Mouse (Mus musculus) T-helper 1 cell (primary cell): ENCODE results near the gene Lrriq3.

Experiments used
- in situ Hi-C: fragments of 300-600 bp; cut with MboI, MseI; formaldehyde crosslinking; loops from one replicate; pipeline ENCODE4 v1.15.1; 2025; ENCODE audit warnings: high pct_unique_total_duplicates

The Lrriq3 gene

DNA sequence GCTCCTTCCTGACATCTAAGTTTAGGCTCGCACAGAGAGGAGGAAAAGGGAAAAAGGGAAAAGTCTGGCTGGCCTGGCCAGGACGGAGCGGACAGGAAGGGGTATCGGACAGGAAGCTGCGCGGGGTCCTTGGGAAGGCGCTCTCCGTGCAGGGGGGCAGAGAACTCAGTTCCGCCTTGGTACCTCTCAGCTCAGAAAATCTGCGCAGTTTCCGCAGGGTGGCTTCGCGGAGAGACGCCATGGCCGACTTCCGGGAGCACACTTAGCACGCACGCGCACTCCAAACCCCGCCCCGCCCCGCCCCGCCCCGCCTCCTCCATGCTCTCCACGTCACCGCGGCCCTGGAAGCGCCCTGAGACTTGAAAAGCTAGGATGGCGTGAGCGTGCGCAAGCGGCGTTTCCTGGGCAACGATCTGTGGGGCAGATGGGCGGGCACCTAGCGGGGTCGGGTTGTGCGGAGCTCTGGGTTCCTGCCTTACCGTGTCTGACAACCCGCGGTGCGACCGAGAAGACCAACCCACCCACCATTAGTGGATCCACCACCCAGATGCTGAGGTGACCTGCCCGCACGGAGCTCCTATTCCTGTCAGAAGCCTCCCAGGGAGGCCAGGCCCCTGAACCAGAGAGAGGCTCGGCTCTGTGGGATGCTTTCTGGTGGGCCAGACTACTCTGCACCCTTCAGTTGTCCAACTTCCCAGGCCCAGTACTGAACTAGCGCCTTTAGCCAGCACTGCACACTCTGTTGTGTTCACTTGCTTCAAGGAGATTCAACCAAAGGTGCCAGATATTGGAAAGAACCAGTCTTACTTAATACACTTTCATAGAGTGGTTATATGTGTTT, at the start of gene Lrriq3, which contains the start of gene Fpgt:
Gene Lrriq3 (plus strand): TSS at position 319 of the 841 bp plus-strand sequence.
Gene Fpgt (minus strand): TSS at position 288 of the 841 bp plus-strand sequence.
- in situ Hi-C loops = no loop called here

DNA sequence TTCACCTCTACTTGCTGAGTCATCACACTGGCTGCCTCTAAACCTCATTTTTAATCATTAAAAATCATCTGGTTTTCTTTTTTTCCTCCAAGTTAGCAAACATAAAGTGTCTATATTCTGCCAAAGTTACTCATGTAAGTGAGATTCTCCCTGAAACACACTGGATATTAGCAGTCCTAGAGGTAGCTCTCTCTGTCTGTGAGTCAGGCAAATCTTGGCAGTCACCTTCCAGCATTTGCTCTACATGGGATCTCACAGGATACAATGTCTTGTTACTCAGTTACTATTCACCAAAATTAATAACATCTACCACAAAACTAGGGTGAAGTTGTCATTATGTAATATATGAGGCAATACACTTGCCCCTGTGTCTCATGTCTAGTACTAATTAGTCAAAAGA, 41.2 kb upstream of the Lrriq3 start:
- in situ Hi-C loops = no loop called here

DNA sequence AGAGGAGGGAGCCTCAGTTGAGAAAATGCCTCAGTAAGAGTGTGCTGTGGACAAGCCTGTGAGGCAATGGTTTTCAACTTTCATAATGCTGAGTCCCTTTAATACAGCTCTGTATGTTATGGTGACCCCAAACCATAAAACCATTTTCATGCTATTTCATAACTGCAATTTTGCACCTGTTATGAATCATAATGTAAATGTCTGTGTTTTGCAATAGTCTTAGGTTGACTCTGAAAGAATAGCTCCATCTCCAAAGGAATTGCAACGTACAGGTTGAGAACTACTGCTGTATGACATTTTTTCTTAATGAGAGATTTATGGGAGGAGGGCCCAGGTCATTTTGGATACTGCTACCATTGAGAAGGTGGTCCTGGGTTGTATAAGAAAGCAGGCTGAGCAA, 40.0 kb upstream of the Lrriq3 start:
- in situ Hi-C loops = no loop called here

DNA sequence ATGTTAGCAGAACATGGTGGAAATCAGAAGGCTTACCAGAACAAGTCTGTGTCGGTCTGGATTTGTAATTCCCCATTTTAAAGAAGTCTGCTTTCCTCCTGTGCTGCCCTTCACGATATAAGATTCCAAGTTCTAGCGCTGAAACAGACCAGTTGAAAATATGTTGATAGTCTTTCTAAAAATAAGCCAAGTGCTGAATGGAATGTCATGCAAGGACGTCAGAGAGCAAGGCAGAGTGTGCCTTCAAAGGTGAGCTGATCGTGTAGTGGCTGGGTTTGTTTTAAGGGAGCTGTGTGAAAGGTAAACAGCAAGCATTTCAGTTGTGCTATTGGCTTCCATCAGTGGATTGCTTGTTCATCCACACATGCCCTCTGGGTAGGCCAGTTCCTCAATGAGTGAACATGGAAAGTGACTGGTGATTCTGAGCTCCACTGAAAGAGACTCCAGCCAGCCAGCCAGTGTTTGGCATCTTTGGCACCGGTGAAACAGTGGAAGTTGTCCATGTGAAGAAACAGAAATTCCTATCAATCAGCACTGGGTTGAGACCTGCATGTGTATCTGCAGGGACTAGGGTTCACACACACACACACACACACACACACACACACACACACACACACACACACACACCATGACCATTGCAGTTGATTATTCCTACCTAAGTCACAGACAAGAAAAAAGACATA, 37.9 kb upstream of the Lrriq3 start, which contains the start of gene Tnni3k:
Gene Tnni3k (minus strand): TSS at position 177 of the 686 bp plus-strand sequence.
- in situ Hi-C loops = no loop called here

DNA sequence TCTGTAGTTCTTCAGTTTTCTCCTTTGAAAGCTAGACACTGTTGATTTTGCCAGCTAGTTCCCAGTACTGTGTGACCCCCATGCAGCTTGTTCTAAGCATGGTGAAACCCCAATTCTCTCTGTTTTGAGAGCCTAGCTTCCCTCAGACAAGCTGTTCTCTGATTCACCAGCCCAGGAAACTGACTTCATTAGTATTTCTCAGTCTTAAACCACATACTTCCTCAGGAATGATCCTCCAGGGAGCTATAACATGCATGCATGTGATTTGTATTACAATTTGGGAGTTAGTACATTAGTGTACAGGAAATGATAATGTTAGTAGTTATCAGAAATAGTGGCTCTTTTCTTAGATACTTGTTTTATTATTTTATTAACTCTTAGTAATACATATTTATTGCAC, 36.6 kb upstream of the Lrriq3 start:
- in situ Hi-C loops = no loop called here

DNA sequence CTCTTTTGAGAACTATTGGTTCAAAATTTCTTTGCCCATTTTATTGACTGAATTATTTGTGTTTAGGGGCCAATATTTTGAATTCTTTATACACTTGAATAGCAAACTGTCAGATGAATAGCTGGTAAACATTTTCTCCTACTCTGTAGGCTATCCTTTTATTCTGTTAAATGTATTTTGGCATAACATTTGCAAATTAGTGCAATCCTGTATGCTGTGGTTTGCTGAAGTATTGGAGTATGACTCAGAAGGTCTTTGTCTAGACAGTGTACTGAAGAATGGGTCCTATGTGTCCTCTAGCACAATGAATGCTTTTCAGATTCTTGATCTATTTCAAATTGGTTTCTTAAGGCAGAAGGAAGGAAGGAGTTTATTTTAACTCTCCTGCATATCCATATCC, 35.7 kb upstream of the Lrriq3 start:
- in situ Hi-C loops = no loop called here

DNA sequence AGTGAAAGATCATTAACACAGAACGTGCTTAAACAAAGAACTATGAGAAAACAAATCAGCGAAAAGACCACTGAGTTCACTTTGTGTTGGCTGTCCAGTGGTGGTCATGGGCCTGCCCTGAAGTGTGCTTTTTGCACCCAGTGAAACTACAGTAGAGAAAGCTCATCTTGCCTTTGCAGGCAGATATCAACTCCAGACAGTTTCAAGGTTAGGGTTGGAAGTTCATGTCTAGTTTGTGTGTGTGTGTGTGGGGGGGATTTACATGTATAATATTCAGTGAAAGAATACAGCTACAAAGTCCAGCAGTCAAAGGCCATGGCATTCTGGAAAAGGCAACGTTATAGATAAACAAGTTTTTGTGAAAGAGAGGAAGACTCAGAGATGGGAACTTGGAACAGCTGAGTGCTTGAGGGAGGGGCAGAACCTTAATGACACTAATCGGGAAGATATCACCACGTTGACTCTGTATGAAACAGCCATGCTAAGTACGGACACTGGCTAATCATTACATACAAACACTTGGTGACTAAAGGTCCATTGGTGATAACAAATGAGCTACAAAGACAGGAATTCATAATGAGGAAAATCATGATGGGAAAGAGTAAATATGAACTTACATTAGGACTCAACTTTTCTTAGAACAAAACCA, 34.3 kb upstream of the Lrriq3 start:
- in situ Hi-C loops = no loop called here

DNA sequence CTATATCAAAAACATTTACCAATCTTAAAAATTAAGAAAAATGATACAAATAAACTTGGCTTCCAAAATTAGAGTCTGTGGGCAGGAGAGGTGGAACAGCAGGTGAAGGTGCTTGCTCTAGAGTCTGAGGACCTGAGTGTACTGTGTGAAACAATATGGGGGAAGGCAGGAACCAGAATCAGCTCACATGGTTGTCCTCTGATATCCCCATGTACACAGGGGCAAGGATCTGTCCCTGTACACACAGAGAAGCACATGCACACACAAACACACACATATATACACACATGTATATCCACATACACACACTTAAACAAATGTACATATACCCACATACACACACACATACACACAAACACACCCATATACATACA, 33.8 kb upstream of the Lrriq3 start:
- in situ Hi-C loops = no loop called here

DNA sequence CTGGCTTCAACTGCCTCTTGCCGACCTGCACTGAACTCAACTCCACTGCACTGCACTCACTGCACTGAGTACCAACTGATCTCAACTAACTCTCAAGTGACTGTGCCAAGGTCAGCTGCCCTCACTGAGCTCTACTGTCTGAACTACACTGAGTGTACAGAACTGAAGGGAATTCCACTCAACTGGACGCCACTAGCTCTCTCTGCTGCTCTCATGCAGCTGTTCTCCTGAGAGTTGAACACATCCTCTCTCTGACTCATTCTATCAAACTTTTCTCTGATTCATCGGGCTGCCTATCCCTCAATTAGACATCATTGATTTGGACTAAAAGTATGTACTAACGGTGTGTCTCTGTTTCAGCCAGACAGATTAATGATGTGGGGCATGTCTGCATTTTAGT, 15.3 kb upstream of the Lrriq3 start:
- in situ Hi-C loops = no loop called here

DNA sequence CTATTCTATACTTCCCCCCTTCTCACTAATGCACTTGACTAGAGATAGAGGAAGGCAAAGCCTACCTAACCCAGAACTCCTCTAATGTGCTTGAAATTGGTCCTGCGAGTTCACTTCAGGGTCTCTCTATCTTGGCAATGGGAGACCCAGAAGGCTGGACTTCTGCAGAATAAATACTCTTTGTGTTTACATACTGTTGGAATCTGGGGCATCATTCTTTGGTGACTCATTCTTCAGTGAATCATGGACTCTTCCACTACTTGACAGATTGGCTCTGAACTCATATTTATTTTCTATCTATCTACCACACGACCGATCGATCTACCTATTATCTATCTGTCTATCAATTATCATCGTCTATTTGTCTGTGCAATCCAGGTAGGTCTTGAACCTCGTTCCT, 1.2 kb upstream of the Lrriq3 start:
- in situ Hi-C loops = no loop called here

DNA sequence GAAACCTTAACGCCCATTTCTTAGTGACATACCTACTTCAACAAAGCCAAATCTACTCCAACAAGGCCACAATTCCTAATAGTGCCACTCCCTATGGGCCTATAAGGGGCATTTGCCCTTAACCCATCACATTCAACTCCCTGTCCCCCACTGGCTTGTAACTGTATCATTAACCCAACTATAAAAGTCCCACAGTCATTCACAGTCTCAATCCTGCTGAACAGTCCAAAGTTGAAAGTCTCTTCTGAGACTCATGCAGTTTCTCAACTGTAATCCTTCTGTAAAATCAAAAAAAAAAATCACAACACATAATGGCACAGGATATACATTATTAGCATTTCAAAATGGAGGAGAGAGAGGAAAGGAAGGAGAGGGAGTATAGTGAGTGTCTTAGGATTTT, 6.0 kb downstream of the Lrriq3 start:
- in situ Hi-C loops = no loop called here

DNA sequence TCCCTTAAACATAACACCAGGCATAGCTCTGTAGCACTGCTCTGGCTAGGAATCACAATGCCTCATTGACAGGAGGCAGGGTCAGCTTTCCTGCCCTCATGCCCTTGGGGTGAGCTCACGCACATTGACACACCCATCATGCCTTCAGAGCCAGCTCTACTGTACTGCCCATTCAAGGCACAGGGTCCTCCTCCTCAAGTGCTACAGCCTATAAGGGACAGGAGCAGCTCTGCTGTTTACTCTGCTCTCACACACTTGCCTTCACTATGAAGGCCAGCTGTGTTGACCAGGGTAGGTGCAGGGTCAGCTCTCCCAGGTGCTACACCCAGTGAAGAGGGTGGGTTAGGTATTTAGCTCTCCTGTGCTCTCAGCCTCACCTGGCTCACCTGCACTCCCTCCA, 12.7 kb downstream of the Lrriq3 start:
- in situ Hi-C loops = no loop called here

DNA sequence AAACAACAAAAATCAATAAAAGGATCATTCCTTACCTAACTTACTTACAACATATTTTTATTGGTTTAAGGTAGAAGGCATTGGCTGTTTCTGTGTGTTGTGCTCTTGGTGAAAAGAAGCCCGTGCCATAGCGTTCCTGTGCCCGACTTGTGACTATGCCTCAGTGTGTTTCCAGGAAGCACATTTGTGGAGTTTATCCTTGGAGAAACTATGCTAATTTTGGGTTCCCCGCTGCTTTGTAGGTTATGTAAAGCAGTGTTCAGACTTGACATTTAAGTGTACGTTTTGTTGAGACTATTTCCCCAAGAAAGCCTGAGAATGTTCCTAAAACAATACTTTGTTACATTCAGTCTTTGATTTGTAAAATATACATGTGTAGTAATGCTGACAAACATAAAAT, 44.5 kb downstream of the Lrriq3 start:
- in situ Hi-C loops = no loop called here

DNA sequence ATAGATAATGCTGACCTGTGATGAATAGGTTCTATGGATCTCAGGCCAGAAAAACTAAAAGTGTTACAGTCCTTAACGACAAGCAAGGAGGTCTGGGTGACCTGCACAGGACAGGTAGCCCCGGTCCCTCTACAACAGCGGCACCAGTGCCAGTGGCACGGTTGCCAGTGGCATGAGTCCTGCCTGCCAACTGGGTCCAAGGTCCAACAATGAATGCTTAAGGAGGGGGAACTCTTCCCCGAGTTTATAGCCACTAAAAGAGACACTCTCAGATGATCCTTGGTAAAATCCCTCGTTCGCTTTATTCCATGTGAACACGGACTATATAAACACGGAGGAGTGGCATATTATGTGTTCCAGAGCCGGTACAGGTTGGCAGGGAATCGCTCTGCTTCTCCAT, 47.8 kb downstream of the Lrriq3 start:
- in situ Hi-C loops = no loop called here

DNA sequence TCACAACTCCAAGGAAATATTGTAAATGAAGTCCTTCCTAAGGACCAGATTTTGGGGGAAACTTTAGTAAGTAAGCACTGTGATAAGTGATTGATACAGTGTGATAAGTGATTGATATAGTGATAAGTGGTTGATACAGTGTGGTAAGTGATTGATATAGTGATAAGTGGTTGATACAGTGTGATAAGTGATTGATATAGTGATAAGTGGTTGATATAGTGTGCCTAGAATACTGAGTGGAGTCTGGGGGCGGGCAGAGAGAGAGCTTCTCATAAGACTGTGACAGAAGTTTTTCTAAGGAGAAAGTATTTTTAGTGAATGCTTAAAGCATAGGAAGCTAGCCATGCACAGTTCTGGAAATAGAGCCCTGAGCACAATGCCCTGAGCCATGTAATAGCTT, 51.1 kb downstream of the Lrriq3 start:
- in situ Hi-C loops = no loop called here

DNA sequence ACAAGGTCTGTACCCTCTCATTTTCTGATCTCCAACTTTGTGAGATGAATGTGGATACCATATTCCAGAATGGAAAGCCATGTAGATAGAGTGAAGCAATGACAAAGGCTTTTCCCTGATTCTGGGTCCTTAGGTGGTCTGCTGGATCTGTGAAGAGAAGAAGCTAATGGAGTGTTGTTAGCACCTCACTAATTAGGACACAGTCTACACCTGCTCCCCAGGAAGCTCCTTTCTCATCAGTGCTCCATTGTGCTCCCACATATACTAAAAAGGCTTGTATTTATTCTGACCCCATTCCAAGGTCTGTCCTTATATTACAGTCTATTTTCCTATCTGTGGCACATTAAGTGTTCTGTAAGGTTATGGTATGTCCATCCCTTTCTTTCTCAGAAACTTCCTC, 68.6 kb downstream of the Lrriq3 start:
- in situ Hi-C loops = no loop called here

DNA sequence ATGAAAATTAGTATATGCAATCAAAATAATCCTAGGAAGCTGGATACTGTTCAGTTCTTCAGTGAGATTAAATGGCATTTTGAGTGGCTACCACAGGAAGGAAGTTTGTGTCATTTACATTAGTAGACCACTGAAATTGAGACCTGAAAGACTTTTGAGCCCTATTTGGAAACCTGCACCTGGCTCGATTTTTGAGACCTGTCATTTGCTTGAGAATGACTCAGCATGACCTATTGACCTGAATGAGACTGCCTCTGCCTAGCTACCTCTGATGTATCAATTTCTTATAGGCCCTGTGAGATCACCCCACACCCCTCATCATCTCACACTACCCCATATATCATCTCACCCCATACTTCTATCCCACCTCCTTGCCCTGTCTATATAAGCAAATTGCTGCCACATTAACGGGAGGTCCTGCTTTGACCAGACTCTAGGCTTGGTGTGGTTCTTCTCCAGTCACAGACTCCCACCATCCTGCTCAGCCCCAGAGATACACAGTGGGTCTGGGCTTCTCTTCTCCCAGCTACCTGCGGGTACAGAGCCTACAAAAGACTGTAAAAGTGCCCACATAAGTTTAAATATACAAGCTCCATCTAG, 87.2 kb downstream of the Lrriq3 start:
- in situ Hi-C loops = no loop called here

DNA sequence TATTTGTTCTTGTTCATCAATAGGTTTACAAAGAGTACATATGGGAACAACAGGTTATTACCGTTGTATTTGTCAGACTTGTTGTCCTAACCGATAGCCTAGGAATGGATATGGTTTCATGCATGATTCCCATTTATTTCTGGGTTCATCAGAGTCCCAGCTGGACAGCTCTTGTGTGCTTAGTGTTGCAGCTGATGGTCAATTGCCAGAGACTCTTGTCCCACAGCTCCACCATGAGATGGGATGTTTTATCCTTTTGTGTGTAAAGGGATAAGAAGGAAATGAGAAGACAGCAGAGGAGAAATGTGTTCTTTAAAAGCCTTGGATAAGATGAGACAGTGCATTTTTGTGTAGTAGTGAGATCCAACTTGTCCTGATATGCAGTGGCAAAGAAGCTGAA, 93.2 kb downstream of the Lrriq3 start:
- in situ Hi-C loops = no loop called here

DNA sequence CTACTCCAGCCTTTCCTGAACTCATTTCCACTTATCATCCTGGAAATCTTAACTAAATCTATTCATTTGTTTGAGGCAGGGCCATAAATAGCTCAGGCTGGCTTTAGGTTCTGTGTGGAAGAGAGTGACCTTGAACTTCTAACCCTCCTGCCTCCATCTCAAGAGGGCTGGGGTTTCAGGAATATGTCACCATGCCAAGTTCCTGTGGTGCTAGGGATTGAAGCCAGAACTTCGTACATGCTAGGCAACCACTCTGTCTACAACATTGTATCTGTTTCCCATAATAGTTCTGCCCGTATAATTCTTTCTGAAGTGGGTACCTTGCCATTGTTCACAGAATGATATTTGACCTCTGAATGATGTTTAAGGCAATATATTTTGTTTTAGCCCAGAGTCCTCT, 95.6 kb downstream of the Lrriq3 start:
- in situ Hi-C loops = no loop called here

DNA sequence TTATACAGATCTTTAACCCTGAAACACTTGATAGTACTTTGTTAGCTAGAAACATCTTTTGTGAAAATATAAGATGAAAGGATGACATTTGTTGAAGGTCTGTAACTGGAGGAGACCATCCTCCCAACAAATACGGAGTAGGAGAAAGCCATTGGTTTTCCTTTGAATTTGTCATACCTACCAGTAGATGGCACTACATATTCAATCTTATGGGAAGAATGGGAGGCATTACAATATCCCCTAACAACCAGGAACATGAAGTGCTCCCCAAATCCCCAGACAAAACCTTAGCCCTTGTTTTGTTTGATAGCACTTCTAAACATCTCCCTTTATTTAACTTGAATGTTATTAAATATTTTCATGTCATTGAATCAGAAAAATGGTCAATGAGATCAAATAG, 141.7 kb downstream of the Lrriq3 start:
- in situ Hi-C loops = no loop called here

DNA sequence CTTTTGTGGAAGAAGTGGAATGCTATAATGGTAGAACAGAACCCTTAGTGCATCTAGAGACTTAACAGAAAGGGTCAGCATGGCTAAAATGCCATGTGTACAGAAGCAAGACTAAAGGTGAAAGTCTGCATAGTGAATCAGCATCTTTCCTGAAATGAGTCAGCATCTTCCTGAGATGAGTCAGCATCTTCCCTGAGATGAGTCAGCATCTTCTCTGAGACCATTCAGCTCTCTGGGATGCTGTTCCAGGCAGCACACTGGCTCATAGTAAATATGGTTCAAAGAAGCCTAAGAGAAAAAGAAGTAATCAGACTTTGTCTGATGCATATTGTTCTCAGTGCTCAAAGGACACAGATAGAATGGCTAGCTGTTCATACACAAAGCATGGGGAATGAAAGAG, 142.3 kb downstream of the Lrriq3 start:
- in situ Hi-C loops = no loop called here
